Mouse (Mus musculus) cerebellum, postnatal 25 days (tissue): ENCODE results near the gene Ube2k.
A peak's percentile ranks its signal among the peaks of the same experiment; 100 is the strongest.
"Not testable (repeated sequence)": the region's sequence is repeated elsewhere in the genome, so short reads cannot be mapped to it uniquely, and the experiment has no call there.

Experiments
- DNase-seq, 2 experiments: peaks; one replicate each; pipeline ENCODE4 v3.0.0; 2021; ENCODE audit warnings: mixed read lengths in 2 of 2

The Ube2k gene

DNA sequence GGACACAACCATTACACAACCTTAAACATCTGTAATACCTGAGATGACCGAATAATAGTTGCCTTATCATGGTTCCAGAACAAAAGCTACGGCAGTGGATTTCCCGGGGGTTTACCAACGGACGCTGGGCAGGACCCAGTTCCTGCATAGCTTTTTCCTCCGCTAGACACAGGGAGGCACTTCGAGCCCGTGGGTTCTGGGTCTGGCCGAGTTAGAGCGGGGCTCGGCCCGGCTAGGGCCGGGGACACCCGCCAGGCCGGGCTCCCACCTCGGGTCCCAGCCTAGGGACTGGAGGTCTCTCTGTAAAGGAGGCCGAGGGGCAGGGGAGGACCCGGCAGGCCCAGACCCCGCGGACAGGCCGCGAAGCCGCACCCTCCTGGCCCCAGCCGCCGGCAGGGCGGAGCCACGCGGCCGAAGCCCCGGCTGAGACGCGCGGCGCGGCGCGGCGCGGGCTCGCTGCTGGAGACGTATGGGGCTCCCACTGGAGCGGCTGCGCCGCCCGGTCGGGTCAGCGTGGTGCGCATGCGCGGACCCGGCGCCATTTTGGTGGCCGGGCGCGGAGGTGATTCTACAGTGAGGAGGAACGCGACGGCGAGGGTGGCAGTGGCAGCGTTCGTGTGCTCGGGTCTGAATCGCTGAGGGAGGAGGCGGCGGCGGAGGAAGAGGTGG, at the start of gene Ube2k, which contains the start of gene Smim14:
Gene Ube2k, plus strand, starts transcription at position 483 of the 669 bp plus-strand sequence.
Gene Smim14, minus strand, starts transcription at position 434 of the 669 bp plus-strand sequence.
- DNase-seq: peak; percentile 96 to 97

DNA sequence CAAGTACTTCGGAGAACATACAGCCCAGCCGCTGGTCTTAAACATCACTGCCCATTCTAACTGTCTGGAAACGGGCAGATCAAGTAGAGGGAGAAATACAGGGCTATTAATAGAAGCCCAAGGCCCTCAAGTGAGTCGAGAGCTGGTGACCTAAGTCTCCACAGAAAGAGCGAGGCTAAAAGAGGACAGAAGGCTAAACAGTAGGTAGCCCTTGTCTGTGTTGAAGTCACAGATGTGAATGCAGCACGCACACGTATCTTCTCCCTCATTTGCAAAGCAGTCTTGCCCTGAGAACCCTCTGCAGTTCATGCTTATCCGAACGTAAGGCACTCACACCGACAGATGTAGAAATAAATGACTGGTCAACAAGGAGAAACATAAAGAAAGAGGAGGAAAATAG, 49.7 kb upstream of the Ube2k start:
- peak in 1 of 2 experiments; percentile 27 for DNase-seq

DNA sequence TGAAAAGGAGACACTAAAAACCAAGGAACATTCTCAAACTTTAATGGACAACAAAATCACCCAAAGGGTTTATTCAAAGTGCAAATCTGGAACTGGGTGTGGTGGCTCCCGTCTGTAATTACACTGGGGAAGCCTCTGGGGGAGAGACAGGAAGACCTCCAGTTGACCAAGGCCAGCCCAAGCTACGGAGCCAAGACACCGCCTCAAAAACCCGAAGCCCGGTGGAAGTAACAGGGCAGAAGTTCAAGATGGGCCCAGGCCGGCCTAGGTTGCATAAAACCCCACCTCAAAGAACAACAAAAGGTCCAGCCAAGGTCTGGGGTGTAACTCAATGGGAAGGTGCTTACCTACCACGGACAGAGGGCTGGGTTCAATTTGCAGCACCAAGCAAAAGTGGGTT, 48.3 kb upstream of the Ube2k start:
- DNase-seq: no peak

DNA sequence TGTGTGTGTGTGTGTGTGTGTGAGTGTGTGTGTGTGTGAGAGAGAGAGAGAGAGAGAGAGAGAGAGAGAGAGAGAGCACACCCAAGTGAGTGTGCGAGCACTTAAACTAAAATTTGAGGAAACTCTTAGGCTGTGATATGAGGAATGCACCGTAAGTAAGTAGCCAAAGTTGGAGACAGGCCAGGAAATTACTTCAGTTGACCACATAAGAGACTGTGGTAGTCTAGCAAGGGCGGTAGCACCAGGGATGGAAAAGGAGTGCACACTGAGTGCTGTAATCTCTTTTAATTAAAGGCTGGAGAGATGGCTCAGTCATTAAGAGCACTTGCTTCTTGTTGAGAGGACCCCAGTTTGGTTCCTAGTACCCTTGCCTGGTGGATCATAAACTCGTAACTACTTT, 47.2 kb upstream of the Ube2k start:
- no peak for DNase-seq

DNA sequence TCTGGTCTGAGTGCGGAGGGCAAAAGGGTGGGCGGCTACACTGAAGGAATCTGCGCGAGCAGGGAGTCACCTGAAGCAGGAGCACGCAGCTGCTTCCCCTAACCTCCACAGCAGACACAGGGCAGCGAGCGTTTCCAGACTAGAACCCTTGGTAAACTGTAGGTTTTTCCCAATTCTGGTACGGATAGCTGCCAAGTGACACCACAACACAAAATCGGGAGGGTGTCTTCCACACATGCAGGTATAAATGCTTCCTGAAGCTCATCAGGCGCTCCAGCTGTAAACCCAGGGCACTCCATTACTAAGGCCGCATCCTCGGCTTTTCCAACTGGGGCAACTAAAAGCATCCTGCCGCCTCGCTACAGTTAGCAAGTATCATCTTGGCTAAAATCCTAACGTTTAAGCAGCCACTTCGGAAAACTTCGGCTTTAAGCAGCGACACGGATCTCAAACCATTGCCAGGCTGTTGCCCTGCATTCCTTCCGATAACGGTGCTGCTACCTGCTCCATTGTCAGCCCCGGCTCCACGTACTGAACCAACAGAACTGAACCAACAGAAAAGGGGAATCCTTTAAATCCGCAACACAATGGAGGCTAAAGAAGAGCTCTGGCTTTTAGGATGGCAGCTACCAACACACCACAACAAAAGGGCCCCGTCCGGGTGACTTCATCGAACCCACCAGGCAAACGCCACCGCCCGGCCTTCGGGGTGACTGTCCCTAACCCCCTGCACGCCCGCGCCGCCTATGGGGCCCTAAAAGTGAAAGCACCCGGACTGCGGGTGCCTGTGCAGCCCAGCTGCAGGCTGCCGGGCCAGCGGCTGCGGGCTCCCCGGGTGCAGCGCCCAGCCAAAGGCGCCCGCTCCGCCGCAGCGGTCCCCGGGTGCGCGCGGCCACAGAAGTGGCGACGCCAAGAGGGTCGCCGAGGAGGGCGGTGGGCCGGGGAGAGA, 45.0 kb upstream of the Ube2k start:
- peak; percentile 75 to 77 for DNase-seq

DNA sequence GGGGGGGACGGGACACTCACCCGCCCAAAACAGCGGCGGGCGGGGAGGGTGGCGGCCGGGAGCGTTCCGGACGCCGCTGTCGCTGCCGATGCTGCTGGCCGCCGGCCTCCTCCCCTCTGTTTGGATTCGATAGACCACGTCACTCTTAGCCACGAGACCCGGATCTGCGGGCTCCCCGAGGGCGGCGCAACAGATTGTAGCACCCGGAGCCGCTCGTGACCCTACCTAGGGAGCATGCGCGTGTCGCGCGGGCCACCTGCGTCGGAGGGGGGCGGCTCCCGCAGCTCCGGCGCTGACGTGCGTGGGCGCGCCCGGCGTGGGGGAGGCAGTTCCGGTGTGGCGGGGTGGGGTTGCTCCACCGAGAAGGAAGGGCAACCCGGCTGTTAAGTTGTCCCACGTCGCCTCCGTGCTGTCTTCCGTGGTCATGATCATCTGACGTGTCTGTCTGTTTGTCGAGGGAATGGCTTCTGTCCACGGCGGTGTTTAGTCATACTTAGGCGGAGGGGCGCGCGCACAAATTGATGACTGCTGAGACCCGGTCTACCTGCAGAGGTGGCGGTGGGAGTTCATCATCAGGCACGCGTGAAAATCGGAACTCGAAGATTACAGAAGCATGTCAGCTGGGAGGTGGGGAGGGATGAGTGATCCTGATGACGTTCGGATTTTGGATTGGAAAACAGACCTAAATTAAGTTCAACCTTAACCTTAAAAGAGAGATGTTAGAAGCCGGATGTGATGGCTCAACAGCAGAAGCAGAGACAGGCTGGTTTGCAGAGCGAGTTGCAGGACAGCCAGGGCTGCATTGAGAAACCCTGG, 44.1 kb upstream of the Ube2k start, which contains the start of gene Gm43552:
Gene Gm43552, minus strand, starts transcription at position 118 of the 816 bp plus-strand sequence.
- peak; percentile 97 for DNase-seq

DNA sequence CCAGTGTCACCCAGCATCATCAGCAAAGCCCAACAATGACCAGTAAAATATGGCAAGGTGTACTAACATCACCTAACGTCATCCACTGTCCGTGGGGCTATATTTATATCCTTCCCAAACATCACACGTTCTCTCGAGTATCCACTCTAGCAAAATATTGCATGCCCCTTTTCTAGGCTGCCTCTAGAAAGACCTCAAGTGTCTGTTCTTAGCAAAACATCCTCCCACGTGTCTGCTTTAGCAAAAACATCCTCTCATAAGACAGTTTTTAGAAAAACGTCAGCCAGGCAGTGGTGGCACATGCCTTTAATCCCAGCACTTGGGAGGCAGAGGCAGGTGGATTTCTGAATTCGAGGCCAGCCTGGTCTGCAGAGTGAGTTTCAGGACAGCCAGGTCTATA, 36.8 kb upstream of the Ube2k start:
- no peak for DNase-seq

DNA sequence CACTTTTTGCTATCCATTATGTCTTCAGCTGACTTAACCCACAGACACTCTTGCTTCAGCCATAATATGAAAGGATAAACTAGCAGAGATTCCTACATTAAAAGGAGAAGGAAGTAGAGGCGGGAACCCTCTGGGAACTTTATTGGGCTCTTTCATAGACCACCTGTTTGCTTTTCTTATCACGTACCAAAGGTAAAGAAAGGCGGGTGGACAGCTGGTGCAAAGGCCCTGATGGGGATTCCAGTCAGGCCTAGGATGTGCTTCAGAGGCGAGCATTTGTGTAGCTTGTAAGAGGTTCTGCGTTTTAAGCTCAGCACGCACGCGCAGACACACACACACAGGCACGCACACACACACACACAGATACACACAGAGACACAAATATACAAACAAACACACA, 35.6 kb upstream of the Ube2k start:
- DNase-seq: no peak

DNA sequence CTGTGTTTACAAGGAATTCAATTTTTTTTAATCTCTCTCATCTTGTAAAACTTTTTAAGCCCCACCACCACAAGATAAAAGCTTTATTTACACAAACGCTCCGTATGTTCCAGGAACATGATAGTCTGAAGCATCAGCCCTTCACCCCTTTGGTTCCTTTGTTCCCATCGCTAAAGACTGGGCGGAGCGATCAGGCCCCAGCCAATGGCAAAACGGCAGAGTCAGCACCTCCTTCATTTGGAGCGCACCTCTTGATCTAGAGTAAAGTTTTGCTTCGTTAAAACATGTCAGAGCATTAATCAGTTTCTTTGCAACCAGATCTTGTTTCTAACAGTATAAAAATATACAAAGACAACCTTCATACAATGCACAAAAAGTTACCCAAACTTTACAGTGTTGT, 31.2 kb upstream of the Ube2k start:
- peak in 1 of 2 experiments; percentile 23 for DNase-seq

DNA sequence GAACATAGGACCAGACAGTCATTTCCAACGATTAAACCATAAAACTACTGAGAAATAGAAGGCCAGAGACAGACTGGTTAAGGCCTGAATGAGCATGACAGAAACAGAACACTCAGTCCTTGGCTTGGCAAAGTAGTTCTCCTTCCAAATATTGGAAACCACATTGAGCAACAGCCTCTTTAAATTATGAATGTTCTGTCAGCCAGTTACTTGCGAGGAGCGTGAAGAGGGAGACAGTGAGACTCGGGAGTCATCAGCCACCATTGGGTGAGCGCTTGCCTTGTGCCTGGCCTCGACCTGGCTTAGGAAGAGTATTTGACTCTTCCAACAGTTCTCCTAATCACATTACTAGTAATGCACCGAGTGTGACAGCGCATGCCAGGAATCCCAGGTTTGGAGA, 28.6 kb upstream of the Ube2k start:
- no peak for DNase-seq

DNA sequence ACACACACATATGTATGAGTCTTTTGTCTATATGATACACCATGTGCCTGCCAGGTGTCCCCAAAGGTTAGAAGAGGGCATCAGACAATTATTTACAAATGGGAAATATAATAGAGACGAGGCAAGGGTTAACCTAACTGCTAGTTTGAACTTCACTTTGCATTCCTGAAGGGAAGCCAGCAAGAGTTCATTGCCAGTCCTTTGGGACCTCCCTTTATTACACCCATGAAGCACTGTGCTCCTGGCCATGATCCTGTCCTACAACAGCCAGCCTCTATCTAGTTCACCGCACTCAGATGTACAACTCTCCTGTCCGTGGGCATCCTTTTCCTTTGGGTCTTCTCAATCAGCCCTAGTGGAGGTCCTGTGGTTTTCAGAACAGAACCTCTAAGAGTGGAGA, 23.5 kb upstream of the Ube2k start:
- DNase-seq: no peak

DNA sequence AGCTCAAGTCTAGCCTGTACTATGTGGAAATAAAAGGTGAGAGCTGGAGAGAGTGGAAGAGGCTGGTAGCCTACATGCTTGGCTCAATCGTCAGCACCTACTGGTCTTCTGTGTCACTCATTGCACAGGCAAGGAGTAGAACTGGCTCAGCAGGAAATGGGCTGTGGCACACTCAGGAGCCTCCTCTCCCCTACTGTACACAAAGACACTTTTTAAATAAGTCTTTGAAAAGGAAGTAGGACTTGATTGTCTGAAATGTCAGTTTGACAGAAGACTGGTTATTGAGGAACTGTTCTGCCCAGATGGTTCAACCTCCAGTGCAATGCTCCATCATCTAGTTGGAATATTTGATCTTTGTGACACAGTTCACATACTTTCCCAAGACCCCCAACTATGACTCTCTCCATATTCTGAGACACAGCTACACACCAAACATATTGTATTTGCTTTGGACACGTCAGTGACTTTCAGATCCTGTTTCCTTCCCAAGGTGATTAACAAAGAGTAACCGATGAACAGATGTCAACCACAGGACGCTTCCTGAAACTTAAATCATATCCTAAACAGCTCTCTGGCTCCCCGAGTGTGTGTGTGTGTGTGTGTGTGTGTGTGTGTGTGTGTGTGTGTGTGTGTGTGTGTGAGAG, 22.3 kb upstream of the Ube2k start:
- DNase-seq: no peak

DNA sequence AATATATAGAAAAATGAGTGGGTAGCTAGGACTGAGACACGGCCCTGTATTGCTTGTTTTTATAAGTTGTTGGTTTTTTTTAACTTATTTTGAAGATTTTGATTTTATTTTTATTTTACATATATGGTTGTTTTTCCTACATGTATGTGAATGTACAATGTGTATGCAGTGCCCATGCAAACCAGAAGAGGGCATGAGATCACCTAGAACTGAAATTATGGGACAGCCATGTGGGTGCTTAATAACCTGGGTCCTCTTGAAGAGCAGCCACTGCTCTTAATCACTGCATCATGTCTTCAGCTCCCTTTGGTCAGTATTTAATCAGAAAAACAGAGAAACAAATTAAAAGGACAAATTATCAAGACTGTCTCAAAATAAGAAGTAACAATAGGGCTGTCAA, 15.2 kb upstream of the Ube2k start:
- DNase-seq: no peak

DNA sequence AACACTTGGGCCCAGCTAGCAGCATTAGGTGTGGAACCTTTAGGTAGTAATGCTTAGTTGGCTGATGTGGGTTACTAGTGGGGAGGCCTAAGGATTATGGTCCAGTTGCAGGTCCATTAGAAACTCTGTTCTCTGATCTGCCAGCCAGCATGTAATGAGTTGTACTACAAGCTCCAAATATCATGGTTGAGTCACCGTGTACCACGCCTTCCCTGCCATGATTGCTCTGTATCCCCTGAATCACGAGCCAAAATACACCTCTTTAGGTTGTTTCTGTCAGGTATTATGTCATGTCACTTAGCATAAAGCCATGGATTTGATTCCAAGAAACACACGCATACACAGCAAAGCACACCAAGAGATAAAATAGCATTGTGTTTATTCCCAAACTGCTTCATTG, 12.2 kb upstream of the Ube2k start:
- no peak for DNase-seq

DNA sequence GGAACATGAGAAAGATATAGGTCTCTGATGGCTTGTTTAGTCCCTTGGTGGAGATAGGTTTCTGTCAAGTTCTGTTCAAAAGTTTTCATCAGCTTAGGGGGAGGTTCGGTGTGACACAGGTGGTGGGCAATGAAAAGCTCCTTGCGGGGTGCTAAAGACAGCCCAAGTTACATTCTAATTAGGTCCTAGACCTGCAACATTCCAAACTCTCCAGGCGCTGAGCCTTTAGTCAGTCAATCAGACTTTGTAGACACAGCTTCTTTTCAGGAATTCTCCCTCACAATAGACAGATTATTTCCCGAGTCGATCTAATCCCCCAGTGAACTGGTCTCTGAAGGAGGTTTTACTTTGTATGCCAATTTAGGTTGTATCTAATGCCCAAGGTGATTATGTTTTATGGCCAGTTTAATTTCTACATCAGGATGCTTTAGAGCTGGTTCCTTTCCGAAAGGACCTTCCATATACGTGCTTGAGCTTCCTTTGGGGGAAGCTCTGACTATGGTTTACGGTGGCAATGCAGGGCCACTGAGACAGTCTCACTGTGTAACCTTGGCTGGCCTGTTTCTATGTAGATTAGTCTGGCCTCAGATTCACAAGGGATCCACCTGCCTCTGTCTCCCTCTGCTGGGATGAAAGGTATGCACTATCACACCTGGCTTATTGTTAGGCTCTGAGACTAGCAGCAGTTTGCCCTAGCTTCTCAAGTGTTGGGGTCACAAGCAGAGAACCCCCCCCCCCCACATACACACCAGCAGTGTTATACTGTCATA, 11.2 kb upstream of the Ube2k start:
- DNase-seq: peak in 1 of 2 experiments; percentile 19

DNA sequence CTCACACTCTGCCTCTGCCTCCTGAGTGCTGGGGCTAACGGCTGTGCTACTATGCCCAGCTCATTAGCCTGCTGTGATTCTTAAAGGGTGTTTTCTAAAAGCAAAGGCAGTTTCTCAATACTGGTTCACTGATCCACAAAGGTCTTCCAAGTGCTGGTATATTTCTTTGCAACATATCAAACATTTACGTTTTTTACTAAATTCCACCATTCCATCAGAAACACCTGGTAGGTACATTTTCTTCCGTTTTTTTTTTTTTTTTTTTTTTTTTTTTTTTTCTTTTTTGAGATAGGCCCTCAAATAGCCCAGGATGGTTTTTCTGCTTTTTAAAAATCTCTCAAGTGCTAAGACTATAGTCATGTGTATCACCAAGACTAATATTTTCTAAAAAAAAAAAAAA, 5.8 kb upstream of the Ube2k start:
- no peak for DNase-seq

DNA sequence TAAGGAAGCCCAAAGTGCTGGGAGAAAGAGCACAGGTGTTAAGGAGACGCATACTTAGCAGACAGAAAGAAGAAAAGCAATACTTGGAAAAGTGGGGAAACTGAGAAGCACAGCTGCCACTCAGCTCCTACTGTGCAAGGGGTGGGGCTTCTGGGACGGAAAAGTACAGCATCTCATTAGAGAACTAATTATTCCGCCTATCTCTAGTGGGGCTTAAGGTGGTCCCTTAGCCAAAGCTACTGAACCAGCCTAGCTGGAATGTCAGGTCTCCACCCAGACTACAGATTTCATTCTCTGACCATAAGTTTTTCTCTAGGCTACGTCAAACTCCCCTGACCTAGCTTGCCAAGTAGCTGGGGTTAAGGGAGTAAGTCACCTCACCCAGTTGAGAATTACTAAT, 2.5 kb upstream of the Ube2k start:
- no peak for DNase-seq

DNA sequence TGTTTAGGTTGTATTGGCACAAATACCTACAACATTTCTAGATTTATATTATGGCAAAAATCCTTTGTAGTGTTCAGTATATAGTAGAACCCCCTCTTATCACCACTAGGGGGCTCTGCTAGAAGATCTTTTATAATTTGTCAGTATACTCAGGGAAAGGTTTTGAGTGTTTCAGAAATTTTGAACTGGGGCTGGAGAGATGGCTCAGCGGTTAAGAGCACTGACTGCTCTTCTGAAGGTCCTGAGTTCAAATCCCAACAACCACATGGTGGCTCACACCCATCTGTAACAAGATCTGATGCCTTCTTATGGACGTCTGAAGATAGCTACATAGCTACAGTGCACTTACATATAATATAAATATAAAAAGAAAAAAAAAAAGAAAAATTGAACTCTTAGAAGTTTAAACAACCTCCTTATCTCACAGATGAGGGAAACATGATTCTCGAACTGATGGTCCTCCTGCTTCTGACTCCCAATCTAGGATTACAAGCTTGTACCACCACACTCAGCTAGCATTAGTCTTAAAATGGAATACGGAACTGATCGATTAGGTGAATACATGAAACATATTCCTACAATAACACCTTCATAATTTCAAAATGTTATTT, 1.5 kb upstream of the Ube2k start:
- peak; percentile 35 to 43 for DNase-seq

DNA sequence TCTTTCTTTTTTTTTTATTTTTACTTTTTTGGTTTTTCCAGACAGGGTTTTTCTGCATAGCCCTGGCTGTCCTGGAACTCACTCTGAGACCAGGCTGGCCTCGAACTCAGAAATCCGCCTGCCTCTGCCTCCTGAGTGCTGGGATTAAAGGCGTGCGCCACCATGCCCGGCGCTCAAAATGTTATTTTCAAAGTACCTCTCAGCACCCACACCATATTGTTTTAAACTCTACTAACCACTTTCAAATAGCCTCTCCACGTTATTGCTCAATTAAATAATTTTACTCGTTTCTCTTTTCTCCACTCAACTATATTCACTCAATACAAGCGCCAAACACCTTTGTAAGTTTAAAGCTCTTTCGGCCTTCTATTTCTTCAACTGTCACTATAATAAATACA, 966 bp upstream of the Ube2k start:
- not testable (repeated sequence) for DNase-seq

DNA sequence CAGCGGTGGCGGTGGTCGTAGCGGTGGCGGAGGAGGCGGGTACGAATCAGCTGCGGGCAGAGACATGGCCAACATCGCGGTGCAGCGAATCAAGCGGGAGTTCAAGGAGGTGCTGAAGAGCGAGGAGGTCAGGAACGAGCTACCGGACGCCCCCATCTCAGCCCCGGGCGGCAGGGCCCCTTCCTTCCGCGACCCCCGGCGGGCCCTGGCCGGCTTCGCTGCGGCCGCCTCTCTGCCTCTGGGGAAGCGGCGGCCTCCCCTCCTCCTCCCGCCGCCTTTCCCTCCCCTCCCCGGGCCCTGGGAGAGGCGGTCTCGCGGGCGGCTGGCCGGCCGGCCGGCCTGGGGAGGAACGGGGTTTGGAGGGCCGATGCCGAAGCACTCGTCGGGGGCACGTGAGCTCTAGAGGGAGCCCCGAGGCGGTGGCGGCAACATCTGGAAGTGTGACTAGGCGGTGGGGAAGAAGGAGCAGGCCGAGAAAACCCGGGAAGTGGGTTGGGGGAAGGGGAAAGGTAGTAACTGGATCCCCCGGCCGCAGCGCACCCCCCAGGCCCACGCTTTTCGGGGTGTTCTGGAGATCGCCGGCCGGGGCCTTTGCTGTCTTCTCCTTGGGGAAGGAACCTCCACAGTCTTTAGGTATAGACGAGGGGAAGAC, 513 bp downstream of the Ube2k start:
- DNase-seq: peak in 1 of 2 experiments; percentile 71

DNA sequence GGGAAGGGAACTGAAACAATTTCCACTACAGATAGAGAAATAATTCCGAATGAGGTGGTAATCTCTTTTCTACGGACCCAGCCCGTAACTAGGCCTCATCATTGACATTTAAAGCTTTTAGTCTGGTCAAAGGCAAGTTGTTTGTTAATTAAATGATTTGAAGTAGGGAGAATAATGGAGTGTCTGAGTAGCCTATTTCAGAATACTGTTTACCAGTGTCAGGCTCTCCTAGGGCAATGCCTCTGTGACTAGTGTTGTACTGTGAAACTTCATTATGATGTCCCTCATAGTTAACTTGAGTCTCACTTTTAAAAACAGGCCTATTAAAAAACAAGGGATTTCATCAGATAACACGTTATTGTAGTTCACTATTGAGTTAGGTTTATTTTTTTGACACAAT, 1.1 kb downstream of the Ube2k start:
- no peak for DNase-seq
